Mouse (Mus musculus) kidney, adult 2 months (tissue): ENCODE measurements around the gene Hist3h2ba.

Experiments used
- CTCF ChIP-seq: fragments of 200-500 bp; conservative IDR thresholded peaks from 2 replicates; pipeline ENCODE4 v1.5.1; 2011; ENCODE audit warnings: low read depth, mild to moderate bottlenecking, control low read depth, low read length, moderate library complexity, mixed read lengths; ENCODE audit not compliant: insufficient read depth, insufficient read length
- POLR2A ChIP-seq: fragments of 200-500 bp; IDR thresholded peaks from one replicate; pipeline ENCODE4 v1.6.1; 2011; ENCODE audit warnings: low read depth, low read length, control low read depth

- TF ChIP-seq CTCF (no peak), POLR2A (no peak)
Measured at GRCm38 (mm10) chr11:58969027-58969426, 20.3 kb downstream of the Hist3h2ba start.
